ENCODE assay signal across 27 mouse cellular contexts in genomic region chr16:9498301-9498700, GRCm38 (mm10).
DNase-seq lines count a peak whose midpoint lies in the region; ATAC-seq and TF ChIP-seq lines count a peak whose summit lies in the region.
"Had no signal": no experiment of that assay in that cellular context is flagged by ENCODE, and none has a peak within 500 bp of the region (broad histone marks: within the 10 kb centered on the region; RNA-seq: fewer than 3 reads in every experiment).

No protein-coding gene starts in this region.

- no peak for TF ChIP-seq CTCF in kidney, postnatal 0 days (IDR thresholded peaks at IDR 0.05; ENCODE audit: low read depth)

- 4% methylated on average over 2 of the region's 2 CpGs for WGBS in kidney, embryonic 14.5 days
- WGBS in kidney, postnatal 0 days: 3% methylated on average over 2 of the region's 2 CpGs

- ATAC-seq in kidney, embryonic 14.5 days (ENCODE audit: low FRiP score, low TSS enrichment): peak; percentile 72; the same call in 1 of the 2 replicates
- no peak for ATAC-seq in kidney, postnatal 0 days (replicated peaks; ENCODE audit: low FRiP score, low read depth)
- ATAC-seq: activated CD4-positive, CD25-positive, alpha-beta regulatory T cell, adult 4 months; CD4-positive, CD25-positive, alpha-beta regulatory T cell, adult 4 months; forebrain, embryonic 13.5 days; forebrain, embryonic 15.5 days; forebrain, postnatal 0 days; Patski had no signal

- no peak for DNase-seq in kidney, postnatal 10 days
- DNase-seq in kidney, postnatal 0 days (ENCODE audit: low spot score): peak; percentile 51
- DNase-seq in kidney, adult 18-20 months: no peak
- peak; percentile 17 for DNase-seq in embryo, embryonic 10.5 days (ENCODE audit: low spot score)
- DNase-seq in mesoderm, embryonic 11.5 days (ENCODE audit: low read depth, low spot score): peak; percentile 32
- DNase-seq in frontal cortex, postnatal 25 days (ENCODE audit: low spot score in 2 of 2): no peak
- no peak for DNase-seq in neural tube, embryonic 10.5 days (ENCODE audit: extremely low spot score, low spot score)
- DNase-seq: adrenal gland, adult 8-10 months; adrenal gland, postnatal 14 days; adrenal gland, postnatal 36 days; B cell, adult 2 months; cerebellum, adult 11-12 months; cerebellum, adult 2 months; cerebellum, adult 9-10 months; cerebellum, postnatal 10 days; cerebellum, postnatal 25 days; forebrain, postnatal 0 days had no signal

- no peaks in the 10 kb centered on the region for H3K4me1 ChIP-seq in kidney, embryonic 14.5 days (ENCODE audit: control insufficient read depth, insufficient read depth, low read length)
- no peaks in the 10 kb centered on the region for H3K4me1 ChIP-seq in kidney, postnatal 0 days (replicated peaks; ENCODE audit: insufficient read depth, low read length)
- H3K4me1 ChIP-seq: embryonic facial prominence, embryonic 10.5 days had no signal

- no peaks in the 10 kb centered on the region for H3K27me3 ChIP-seq in kidney, embryonic 14.5 days (ENCODE audit: control insufficient read depth, insufficient read depth, low read length)
- H3K27me3 ChIP-seq in kidney, postnatal 0 days (ENCODE audit: insufficient read depth, low read length): no peaks in the 10 kb centered on the region
- H3K27me3 ChIP-seq: CH12.LX; embryonic facial prominence, embryonic 12.5 days; forebrain, embryonic 13.5 days; forebrain, embryonic 15.5 days; Patski had no signal

- no peaks in the 10 kb centered on the region for H3K9me3 ChIP-seq in kidney, embryonic 14.5 days (ENCODE audit: control insufficient read depth, low read length)
- H3K9me3 ChIP-seq in kidney, postnatal 0 days (replicated peaks; ENCODE audit: low read length): no peaks in the 10 kb centered on the region
- H3K9me3 ChIP-seq: embryonic facial prominence, embryonic 10.5 days; embryonic facial prominence, embryonic 12.5 days; forebrain, embryonic 13.5 days; forebrain, embryonic 15.5 days; G1E had no signal

- no peak overlapping the region for H3K9ac ChIP-seq in kidney, embryonic 14.5 days (ENCODE audit: low read depth, low read length)
- H3K9ac ChIP-seq in kidney, postnatal 0 days (ENCODE audit: low read depth, low read length): no peak overlapping the region
- H3K9ac ChIP-seq: embryonic facial prominence, embryonic 12.5 days; forebrain, embryonic 13.5 days; forebrain, embryonic 15.5 days; forebrain, postnatal 0 days had no signal

- H3K4me2 ChIP-seq in kidney, embryonic 14.5 days (replicated peaks; ENCODE audit: low read depth, low read length): no peak overlapping the region
- no peak overlapping the region for H3K4me2 ChIP-seq in kidney, postnatal 0 days (ENCODE audit: low read length)
- H3K4me2 ChIP-seq: embryonic facial prominence, embryonic 12.5 days; forebrain, embryonic 13.5 days; forebrain, embryonic 15.5 days had no signal

- no peak overlapping the region for H3K4me3 ChIP-seq in kidney, embryonic 14.5 days (ENCODE audit: low read length)
- no peak overlapping the region for H3K4me3 ChIP-seq in kidney, postnatal 0 days (replicated peaks; ENCODE audit: low read depth, low read length)
- H3K4me3 ChIP-seq: embryonic facial prominence, embryonic 10.5 days; embryonic facial prominence, embryonic 12.5 days; forebrain, embryonic 13.5 days; forebrain, embryonic 15.5 days had no signal

- no peaks in the 10 kb centered on the region for H3K36me3 ChIP-seq in kidney, embryonic 14.5 days (ENCODE audit: control insufficient read depth, insufficient read depth, low read length)
- H3K36me3 ChIP-seq in kidney, postnatal 0 days (ENCODE audit: insufficient read depth, low read length): no peaks in the 10 kb centered on the region
- H3K36me3 ChIP-seq: embryonic facial prominence, embryonic 10.5 days; embryonic facial prominence, embryonic 12.5 days; forebrain, embryonic 15.5 days; G1E had no signal

- H3K27ac ChIP-seq in kidney, embryonic 14.5 days (ENCODE audit: low read depth, low read length): no peak overlapping the region
- H3K27ac ChIP-seq in kidney, postnatal 0 days: no peak overlapping the region
- H3K27ac ChIP-seq: embryonic facial prominence, embryonic 10.5 days; embryonic facial prominence, embryonic 12.5 days; forebrain, embryonic 13.5 days; forebrain, embryonic 15.5 days had no signal

Comparison
In these comparisons a context has a peak if more than half of its experiments do, and no peak if none do; other contexts are left out.
1. DNase-seq: peak in kidney, postnatal 0 days (single experiment), embryo, embryonic 10.5 days (single experiment) and mesoderm, embryonic 11.5 days (single experiment); none in kidney, postnatal 10 days (single experiment), kidney, adult 18-20 months (single experiment), frontal cortex, postnatal 25 days (0 of 2) and neural tube, embryonic 10.5 days (single experiment).